Mouse (Mus musculus) mature B cell (primary cell): ENCODE measurements around the gene Acyp1.

Source experiments
- in situ Hi-C: fragments of 300-500 bp; cut with MboI; formaldehyde crosslinking; loops from 2 replicates; pipeline ENCODE4 v1.14.3; 2019

Acyp1 gene

GRCm38 (mm10) chr12:85233376-85234358, 54.6 kb downstream of the Acyp1 start:
- in situ Hi-C loops = no loop called here

DNA sequence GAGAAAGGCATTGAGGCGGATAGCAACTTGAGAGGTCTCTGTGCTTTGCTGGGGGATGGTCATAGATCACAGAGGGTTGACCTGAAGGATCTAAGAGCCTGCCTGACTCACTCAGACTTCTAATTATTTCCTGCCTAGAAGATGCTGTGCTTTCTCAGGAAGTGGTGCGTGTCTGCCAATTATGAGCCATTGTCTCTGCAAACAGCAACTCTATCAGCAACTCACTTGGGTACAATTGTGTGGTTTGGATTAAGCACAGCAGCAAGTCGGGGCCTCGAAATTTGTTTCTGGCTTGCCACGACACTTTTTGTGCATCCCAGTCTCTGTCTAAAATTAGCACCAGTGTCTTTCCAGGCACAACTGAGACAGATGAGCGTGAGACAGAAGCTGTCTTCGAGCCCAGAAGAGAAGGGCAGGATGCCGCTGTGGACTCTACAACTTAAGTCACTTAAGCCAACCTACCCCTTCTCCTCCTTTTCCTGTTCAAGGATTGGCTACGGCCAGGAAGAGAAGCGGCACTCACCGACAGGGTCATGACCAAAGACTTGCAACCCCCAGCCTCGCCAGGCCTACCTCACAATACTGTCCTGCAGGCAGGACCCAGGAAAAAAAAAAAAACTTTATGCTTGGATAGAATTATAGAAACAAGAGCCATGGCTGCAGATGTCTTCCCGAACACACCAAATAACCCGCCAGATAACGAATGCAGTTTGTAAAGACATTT, 60.2 kb downstream of the Acyp1 start:
- in situ Hi-C loops = no loop called here

GRCm38 (mm10) chr12:85227227-85227626, 61.0 kb downstream of the Acyp1 start:
- in situ Hi-C loops = no loop called here
